Mouse (Mus musculus): ENCODE results near the gene Nup54.

DNA sequence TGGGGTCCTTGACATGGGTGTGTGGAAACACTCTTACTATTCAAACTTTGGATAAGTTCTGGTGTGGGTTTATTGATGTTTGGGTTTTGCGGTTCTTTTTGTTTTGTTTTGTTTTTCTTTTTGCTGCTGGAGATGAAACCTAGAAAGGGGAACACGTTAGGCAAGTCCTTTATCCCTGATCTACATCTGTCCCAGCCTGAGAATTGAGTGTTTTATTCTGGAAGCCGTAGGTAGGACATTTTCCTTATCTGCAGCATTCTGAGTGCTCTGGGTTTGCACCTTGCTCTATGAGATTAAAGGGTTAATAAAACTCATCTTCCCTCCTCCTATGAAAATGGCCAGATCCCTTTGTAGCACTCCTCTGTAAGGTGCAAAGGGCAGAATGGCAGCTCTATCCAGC is 39.3 kb downstream of the Nup54 start:
- TF ChIP-seq POLR2A (IDR thresholded peaks at IDR 0.05; ENCODE audit: extremely low read depth, insufficient read depth, low read length): no peak
- no peak for TF ChIP-seq CTCF (IDR thresholded peaks at IDR 0.05; ENCODE audit: low read depth, low read length)

Data from liver, adult 2 months (tissue).